Mouse (Mus musculus): Measurements from ENCODE around the gene Lzts2.

The Lzts2 gene

GRCm38 (mm10) chr19:45049523-45049922, 35.3 kb downstream of the Lzts2 start:
- no peak for DNase-seq (ENCODE audit: low spot score)

- DNase-seq (ENCODE audit: low spot score), result no peak
These were observed 39.2 kb downstream of the Lzts2 start for GRCm38 (mm10) chr19:45053451-45053850.

GRCm38 (mm10) chr19:45054892-45055690, 40.9 kb downstream of the Lzts2 start:
- DNase-seq (ENCODE audit: low spot score), result no peak

GRCm38 (mm10) chr19:45056364-45056763, 42.1 kb downstream of the Lzts2 start:
- DNase-seq (ENCODE audit: low spot score), result peak; percentile 74

GRCm38 (mm10) chr19:45056908-45057698, 42.9 kb downstream of the Lzts2 start:
- DNase-seq (ENCODE audit: low spot score), result no peak

GRCm38 (mm10) chr19:45057724-45058112, 43.5 kb downstream of the Lzts2 start:
- DNase-seq (ENCODE audit: low spot score), result no peak

GRCm38 (mm10) chr19:45058113-45058839, 44.1 kb downstream of the Lzts2 start:
- DNase-seq (ENCODE audit: low spot score), result peak; percentile 100

GRCm38 (mm10) chr19:45058841-45059240, 44.6 kb downstream of the Lzts2 start:
- no peak for DNase-seq (ENCODE audit: low spot score)

GRCm38 (mm10) chr19:45063565-45064292, 49.5 kb downstream of the Lzts2 start:
- DNase-seq (ENCODE audit: low spot score), result peak; percentile 77

GRCm38 (mm10) chr19:45065226-45065625, 51.0 kb downstream of the Lzts2 start:
- no peak for DNase-seq (ENCODE audit: low spot score)

GRCm38 (mm10) chr19:45067170-45067569, 53.0 kb downstream of the Lzts2 start:
- DNase-seq (ENCODE audit: low spot score), result no peak

GRCm38 (mm10) chr19:45067758-45068510, 53.7 kb downstream of the Lzts2 start:
- no peak for DNase-seq (ENCODE audit: low spot score)

- DNase-seq (ENCODE audit: low spot score), result peak; percentile 90
These were observed 59.8 kb downstream of the Lzts2 start for GRCm38 (mm10) chr19:45073871-45074542.

- peak; percentile 97 for DNase-seq (ENCODE audit: low spot score)
These were observed 60.5 kb downstream of the Lzts2 start, which contains the start of gene Kazald1 for GRCm38 (mm10) chr19:45074580-45075322. Gene Kazald1 (plus strand): TSS chr19:45075241.

- DNase-seq (ENCODE audit: low spot score), result peak; percentile 52
These were observed 61.3 kb downstream of the Lzts2 start for GRCm38 (mm10) chr19:45075323-45076035.

GRCm38 (mm10) chr19:45076036-45076575, 61.9 kb downstream of the Lzts2 start:
- no peak for DNase-seq (ENCODE audit: low spot score)

Data from embryo, embryonic 10.5 days (tissue).